Mouse (Mus musculus): ENCODE measurements at regions not wholly inside any gene's neighbourhood (a gene's known extent, or its start where the extent isn't known, plus 50 kb on each side); places are given as distances from the start of the nearest gene placed in this dataset.
A peak's percentile ranks its signal among the peaks of the same experiment; 100 is the strongest.

DNA sequence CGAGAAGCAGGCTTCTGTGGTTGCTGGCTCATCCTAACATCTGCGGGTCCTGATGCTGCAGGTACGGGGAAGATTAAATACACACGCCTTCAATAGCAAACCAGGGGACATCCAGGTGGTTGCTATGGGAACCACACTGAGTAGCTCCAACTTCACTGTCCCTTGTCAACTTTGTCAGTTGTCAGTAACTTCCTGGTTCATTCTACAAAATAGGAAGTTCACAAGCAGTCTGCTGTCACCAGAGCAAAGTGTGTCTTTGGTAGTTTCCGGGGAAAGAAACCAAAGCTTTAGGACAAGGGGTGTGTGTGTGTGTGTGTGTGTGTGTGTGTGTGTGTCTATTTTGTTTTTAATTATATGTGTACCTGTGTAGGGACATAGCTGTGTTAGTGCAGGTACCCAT lies 80.5 kb upstream of the Card11 start:
- no peaks in the 10 kb centered on the region for H3K9me3 ChIP-seq (replicated peaks; ENCODE audit: control insufficient read depth, low read length)
- ATAC-seq (replicated peaks; ENCODE audit: insufficient number of reproducible peaks, low FRiP score, low TSS enrichment), result no peak
- H3K27ac ChIP-seq (ENCODE audit: low read depth, low read length), result no peak overlapping the region
- no peak overlapping the region for H3K4me3 ChIP-seq (ENCODE audit: low read depth, low read length)
- no peaks in the 10 kb centered on the region for H3K36me3 ChIP-seq (ENCODE audit: control insufficient read depth, insufficient read depth, low read length)
- no peaks in the 10 kb centered on the region for H3K27me3 ChIP-seq (ENCODE audit: control insufficient read depth, insufficient read depth, low read length)
- H3K4me1 ChIP-seq (ENCODE audit: control insufficient read depth, insufficient read depth, low read length), result no peaks in the 10 kb centered on the region; the same call in 1 of the 2 replicates
- no peak overlapping the region for H3K9ac ChIP-seq (ENCODE audit: low read depth, low read length)
- 81% methylated on average over 5 of the region's 5 CpGs for WGBS (ENCODE audit: insufficient replicate concordance)
- H3K4me2 ChIP-seq, result no peak overlapping the region

DNA sequence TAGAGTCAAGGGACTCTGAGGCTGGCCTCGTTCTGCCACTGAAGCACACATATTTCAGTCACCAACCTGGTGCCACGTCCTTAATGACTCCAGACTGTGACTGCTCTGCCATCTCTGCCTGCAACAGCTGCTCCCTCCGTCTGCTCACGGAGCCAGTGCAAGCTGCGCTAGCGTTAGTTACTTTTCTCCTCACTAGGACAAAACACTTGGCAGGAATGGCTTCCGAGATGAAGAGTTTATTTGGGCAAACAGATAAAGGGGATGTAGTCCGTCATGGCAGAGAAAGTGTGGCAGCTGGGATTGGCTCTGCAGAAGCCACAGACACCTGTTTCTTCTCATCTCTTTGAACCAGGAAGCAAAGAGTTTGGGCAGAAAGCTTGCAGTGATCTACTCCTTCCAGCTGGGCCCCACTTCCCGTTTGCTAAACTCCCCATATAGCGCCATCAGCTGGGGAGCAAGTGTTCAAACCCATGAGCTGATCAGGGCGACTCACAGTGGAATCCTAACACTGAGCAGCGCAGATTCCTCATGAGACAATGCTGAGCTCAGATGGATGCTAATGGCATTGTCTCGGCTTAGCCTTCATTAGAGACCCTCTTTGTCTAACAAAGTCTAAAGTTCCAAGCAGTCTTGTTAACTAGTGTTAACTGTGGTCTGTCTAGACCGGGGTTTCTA lies 83.8 kb upstream of the Card11 start:
- H3K36me3 ChIP-seq (ENCODE audit: control insufficient read depth, insufficient read depth, low read length), result no peaks in the 10 kb centered on the region
- H3K9me3 ChIP-seq (replicated peaks; ENCODE audit: control insufficient read depth, low read length), result no peaks in the 10 kb centered on the region
- H3K27ac ChIP-seq (ENCODE audit: low read depth, low read length), result no peak overlapping the region
- ATAC-seq (replicated peaks; ENCODE audit: insufficient number of reproducible peaks, low FRiP score, low TSS enrichment), result no peak
- H3K27me3 ChIP-seq (ENCODE audit: control insufficient read depth, insufficient read depth, low read length), result no peaks in the 10 kb centered on the region
- no peak overlapping the region for H3K4me2 ChIP-seq
- WGBS (ENCODE audit: insufficient replicate concordance), result 76% methylated on average over 14 of the region's 14 CpGs
- no peak overlapping the region for H3K4me3 ChIP-seq (ENCODE audit: low read depth, low read length)
- no peak overlapping the region for H3K9ac ChIP-seq (ENCODE audit: low read depth, low read length)
- H3K4me1 ChIP-seq (ENCODE audit: control insufficient read depth, insufficient read depth, low read length), result no peaks in the 10 kb centered on the region; the same call in 1 of the 2 replicates

DNA sequence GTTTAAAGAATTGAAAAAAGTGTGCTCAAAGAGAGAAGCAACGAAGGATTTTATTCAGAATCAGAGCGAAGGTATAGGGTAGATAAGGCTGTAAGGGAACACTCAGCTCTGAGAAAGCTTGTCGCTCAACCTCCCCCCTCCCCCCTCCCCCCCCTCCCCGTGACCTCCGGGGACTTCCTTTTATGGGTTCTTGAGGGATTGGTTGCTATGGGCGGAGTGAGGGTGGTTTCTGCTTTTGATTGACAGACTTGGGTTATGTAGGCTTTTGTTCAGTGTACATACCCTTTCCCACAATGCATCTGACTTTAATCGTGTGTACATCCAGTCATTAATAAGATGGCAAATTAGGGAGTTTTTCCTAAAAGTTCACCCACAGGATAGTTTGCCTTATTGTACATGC lies 84.4 kb upstream of the Card11 start:
- Histone ChIP-seq H3K27ac (ENCODE audit: low read depth, low read length) (no peak overlapping the region), H3K9ac (ENCODE audit: low read depth, low read length) (no peak overlapping the region), H3K4me2 (no peak overlapping the region), H3K27me3 (ENCODE audit: control insufficient read depth, insufficient read depth, low read length) (no peaks in the 10 kb centered on the region), H3K4me3 (ENCODE audit: low read depth, low read length) (no peak overlapping the region), H3K4me1 (ENCODE audit: control insufficient read depth, insufficient read depth, low read length) (no peaks in the 10 kb centered on the region), H3K36me3 (ENCODE audit: control insufficient read depth, insufficient read depth, low read length) (no peaks in the 10 kb centered on the region), H3K9me3 (replicated peaks; ENCODE audit: control insufficient read depth, low read length) (no peaks in the 10 kb centered on the region)
- ATAC-seq (replicated peaks; ENCODE audit: insufficient number of reproducible peaks, low FRiP score, low TSS enrichment), result no peak
- 37% methylated on average over 6 of the region's 7 CpGs for WGBS (ENCODE audit: insufficient replicate concordance)

DNA sequence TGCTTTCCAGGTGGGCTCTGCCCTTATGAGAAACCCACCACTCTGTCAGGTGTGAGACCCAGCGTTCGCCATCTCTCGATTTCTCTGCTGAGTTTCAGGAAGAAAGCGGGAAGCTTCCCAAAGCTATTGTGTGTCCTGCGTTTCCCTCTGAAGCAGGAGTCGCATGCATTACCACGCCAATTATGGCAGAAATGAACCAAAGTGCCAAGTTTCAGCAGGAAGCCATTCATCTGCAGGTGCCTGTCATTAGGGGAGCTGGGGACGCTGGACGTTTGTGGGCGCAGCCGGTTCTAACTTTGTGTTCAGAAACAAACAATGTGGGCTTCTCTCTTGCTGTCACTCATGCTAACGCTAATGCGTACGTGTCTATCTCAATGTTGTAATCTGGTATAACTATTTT lies 91.3 kb upstream of the Card11 start:
- Histone ChIP-seq H3K4me2 (no peak overlapping the region), H3K9me3 (replicated peaks; ENCODE audit: control insufficient read depth, low read length) (no peaks in the 10 kb centered on the region), H3K9ac (ENCODE audit: low read depth, low read length) (no peak overlapping the region), H3K36me3 (ENCODE audit: control insufficient read depth, insufficient read depth, low read length) (no peaks in the 10 kb centered on the region), H3K27ac (ENCODE audit: low read depth, low read length) (no peak overlapping the region), H3K4me1 (ENCODE audit: control insufficient read depth, insufficient read depth, low read length) (no peaks in the 10 kb centered on the region), H3K27me3 (ENCODE audit: control insufficient read depth, insufficient read depth, low read length) (peaks cover 5% of the 10 kb centered on the region; the same call in 1 of the 2 replicates), H3K4me3 (ENCODE audit: low read depth, low read length) (no peak overlapping the region)
- WGBS (ENCODE audit: insufficient replicate concordance), result 78% methylated on average over 14 of the region's 14 CpGs
- no peak for ATAC-seq (replicated peaks; ENCODE audit: insufficient number of reproducible peaks, low FRiP score, low TSS enrichment)

DNA sequence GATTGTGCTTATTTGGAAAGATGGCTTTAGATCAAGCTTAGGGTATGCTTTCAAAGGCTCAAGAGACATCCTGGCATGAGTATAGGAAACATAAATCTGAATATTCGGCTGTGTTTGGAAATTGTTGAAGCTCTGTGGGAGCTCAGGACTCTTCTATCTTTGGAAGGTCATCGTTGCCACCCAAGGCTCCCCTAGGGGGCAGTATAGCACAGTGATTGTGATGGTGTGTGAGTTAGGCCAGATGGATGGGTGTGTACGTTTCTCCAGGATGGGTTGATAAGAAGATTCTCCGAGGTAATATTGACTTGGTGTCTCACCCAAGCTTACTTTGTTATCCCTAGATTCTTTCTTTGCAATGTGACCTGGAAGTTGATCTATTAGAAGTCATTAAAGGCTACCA lies 93.3 kb upstream of the Card11 start:
- Histone ChIP-seq H3K9me3 (replicated peaks; ENCODE audit: control insufficient read depth, low read length) (no peaks in the 10 kb centered on the region), H3K4me1 (ENCODE audit: control insufficient read depth, insufficient read depth, low read length) (peaks cover 3% of the 10 kb centered on the region; the same call in 1 of the 2 replicates), H3K4me3 (ENCODE audit: low read depth, low read length) (no peak overlapping the region), H3K4me2 (no peak overlapping the region), H3K36me3 (ENCODE audit: control insufficient read depth, insufficient read depth, low read length) (no peaks in the 10 kb centered on the region), H3K27me3 (ENCODE audit: control insufficient read depth, insufficient read depth, low read length) (peaks cover 5% of the 10 kb centered on the region; the same call in 1 of the 2 replicates), H3K27ac (ENCODE audit: low read depth, low read length) (no peak overlapping the region), H3K9ac (ENCODE audit: low read depth, low read length) (no peak overlapping the region)
- no peak for ATAC-seq (replicated peaks; ENCODE audit: insufficient number of reproducible peaks, low FRiP score, low TSS enrichment)
- 36% methylated on average over 4 of the region's 4 CpGs for WGBS (ENCODE audit: insufficient replicate concordance)

DNA sequence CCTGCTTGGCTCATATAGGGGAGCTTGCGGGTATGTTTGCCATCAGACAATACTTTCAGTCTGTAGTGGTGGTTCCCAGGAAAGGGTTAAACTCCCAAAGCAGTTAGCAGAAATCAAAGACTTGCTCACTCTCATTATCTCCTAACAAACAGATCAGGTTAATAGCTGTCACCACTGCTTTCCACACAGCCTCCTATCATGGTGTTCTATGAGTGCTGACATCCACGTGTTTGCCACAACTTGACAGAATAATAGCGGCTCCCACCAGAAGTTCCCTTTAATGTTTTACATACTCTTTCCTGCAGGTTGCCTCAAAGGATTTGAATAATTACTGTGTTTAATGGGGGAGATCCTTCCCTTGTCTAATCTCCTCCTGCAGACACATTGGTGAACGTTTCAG lies 97.5 kb upstream of the Card11 start:
- 0 out of 2 replicates have a peak, but pooled peaks have one; percentile 59 for ATAC-seq (replicated peaks; ENCODE audit: insufficient number of reproducible peaks, low FRiP score, low TSS enrichment)
- Histone ChIP-seq H3K4me2 (no peak overlapping the region), H3K4me1 (ENCODE audit: control insufficient read depth, insufficient read depth, low read length) (peaks cover 3% of the 10 kb centered on the region; the same call in 1 of the 2 replicates), H3K9me3 (replicated peaks; ENCODE audit: control insufficient read depth, low read length) (no peaks in the 10 kb centered on the region), H3K27ac (ENCODE audit: low read depth, low read length) (no peak overlapping the region; the same call in 1 of the 2 replicates), H3K4me3 (ENCODE audit: low read depth, low read length) (no peak overlapping the region), H3K9ac (ENCODE audit: low read depth, low read length) (no peak overlapping the region), H3K27me3 (ENCODE audit: control insufficient read depth, insufficient read depth, low read length) (peaks cover 3% of the 10 kb centered on the region; the same call in 1 of the 2 replicates), H3K36me3 (ENCODE audit: control insufficient read depth, insufficient read depth, low read length) (no peaks in the 10 kb centered on the region)
- WGBS (ENCODE audit: insufficient replicate concordance), result 15% methylated on average over 4 of the region's 4 CpGs

DNA sequence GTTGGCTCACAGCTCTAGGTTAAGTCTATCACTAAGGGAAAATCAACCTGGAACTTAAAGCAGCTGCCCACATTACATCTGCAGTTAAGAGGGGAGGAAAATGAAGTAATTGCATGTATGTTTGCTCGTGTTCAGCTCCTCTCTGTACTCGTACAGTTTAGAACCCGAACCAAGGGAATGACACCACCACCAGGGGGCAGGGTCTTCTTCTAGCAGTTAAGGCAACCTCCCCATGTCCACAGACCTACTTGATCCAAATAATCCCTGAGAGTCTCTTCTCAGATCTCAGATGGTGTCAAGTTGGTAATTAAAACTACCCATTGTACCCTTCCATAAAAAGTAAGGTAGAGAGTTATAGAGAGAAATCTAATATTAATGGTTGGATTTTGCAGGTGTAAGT lies 111.3 kb upstream of the Card11 start:
- H3K4me1 ChIP-seq (ENCODE audit: control insufficient read depth, insufficient read depth, low read length), result 0 out of 2 replicates have a peak, but pooled peaks cover 3% of the 10 kb centered on the region
- H3K9me3 ChIP-seq (replicated peaks; ENCODE audit: control insufficient read depth, low read length), result no peaks in the 10 kb centered on the region
- no peaks in the 10 kb centered on the region for H3K36me3 ChIP-seq (ENCODE audit: control insufficient read depth, insufficient read depth, low read length)
- no peak overlapping the region for H3K4me3 ChIP-seq (ENCODE audit: low read depth, low read length)
- no peak overlapping the region for H3K4me2 ChIP-seq
- H3K27me3 ChIP-seq (ENCODE audit: control insufficient read depth, insufficient read depth, low read length), result peaks cover 2% of the 10 kb centered on the region; the same call in 1 of the 2 replicates
- ATAC-seq (replicated peaks; ENCODE audit: insufficient number of reproducible peaks, low FRiP score, low TSS enrichment), result no peak
- H3K9ac ChIP-seq (ENCODE audit: low read depth, low read length), result no peak overlapping the region
- no peak overlapping the region for H3K27ac ChIP-seq (ENCODE audit: low read depth, low read length)
- 93% methylated on average over 3 of the region's 3 CpGs for WGBS (ENCODE audit: insufficient replicate concordance)

DNA sequence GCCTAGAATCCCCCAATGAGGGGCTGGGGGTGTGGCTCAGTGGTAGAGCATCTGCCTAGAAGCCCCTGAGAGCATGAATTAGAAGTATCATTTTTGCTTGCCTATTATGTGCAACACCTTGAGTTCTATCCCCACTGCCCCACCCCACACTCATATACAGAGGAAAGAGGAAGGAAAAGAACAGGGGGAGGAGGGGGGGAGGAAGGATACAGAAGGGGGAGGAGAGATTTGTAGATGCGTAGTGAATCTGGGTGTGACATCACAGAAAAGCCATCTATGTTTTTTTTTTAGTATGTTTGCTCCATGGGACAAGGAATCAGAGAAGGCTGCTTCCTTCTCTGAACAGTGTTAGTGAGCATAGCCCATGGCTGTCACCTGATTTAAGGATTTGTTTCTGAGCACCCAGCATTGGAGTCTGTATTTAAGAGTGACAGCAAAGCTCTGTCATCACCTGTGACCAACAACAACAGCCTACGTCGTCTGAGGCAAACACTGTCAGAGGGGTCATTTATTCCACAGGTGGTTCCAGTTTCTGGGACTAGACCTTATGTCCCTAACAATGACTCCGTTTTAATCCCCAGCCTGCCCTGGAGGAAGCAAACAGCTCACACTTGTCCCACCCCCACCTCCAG lies 115.0 kb upstream of the Card11 start:
- H3K9ac ChIP-seq (ENCODE audit: low read depth, low read length), result no peak overlapping the region
- H3K9me3 ChIP-seq (replicated peaks; ENCODE audit: control insufficient read depth, low read length), result no peaks in the 10 kb centered on the region
- no peak overlapping the region for H3K4me2 ChIP-seq
- no peak overlapping the region for H3K27ac ChIP-seq (ENCODE audit: low read depth, low read length)
- no peaks in the 10 kb centered on the region for H3K36me3 ChIP-seq (ENCODE audit: control insufficient read depth, insufficient read depth, low read length)
- H3K4me1 ChIP-seq (ENCODE audit: control insufficient read depth, insufficient read depth, low read length), result 0 out of 2 replicates have a peak, but pooled peaks cover 3% of the 10 kb centered on the region
- WGBS (ENCODE audit: insufficient replicate concordance), result 38% methylated on average over 4 of the region's 4 CpGs
- ATAC-seq (replicated peaks; ENCODE audit: insufficient number of reproducible peaks, low FRiP score, low TSS enrichment), result no peak
- H3K27me3 ChIP-seq (ENCODE audit: control insufficient read depth, insufficient read depth, low read length), result peaks cover 2% of the 10 kb centered on the region; the same call in 1 of the 2 replicates
- H3K4me3 ChIP-seq (ENCODE audit: low read depth, low read length), result no peak overlapping the region

All from heart, embryonic 11.5 days (tissue).